Mouse (Mus musculus) neural tube, embryonic 11.5 days (tissue): Measurements from ENCODE around the gene Gm9922. TPM values are rescaled to one million over a fixed set of nuclear protein-coding genes. Genes with fewer than 3 reads are reported as not detected.

ENCODE experiments used
- ATAC-seq: fragments of 200-750 bp; cut with Nextera tagmentation; 2 replicates; pipeline ENCODE4 v1.8.0; 2017; ENCODE audit warnings: moderate number of reproducible peaks, mild to moderate bottlenecking, moderate TSS enrichment, moderate library complexity; ENCODE audit not compliant: insufficient read depth, low FRiP score, low TSS enrichment
- DNase-seq: peaks from one replicate; pipeline ENCODE4 v3.0.0-alpha.2; 2015; ENCODE audit warnings: low spot score
- H3K27ac ChIP-seq: fragments of 300-500 bp; sonication (generic); 2 replicates; pipeline ENCODE4 v1.5.1; 2014; ENCODE audit warnings: low read depth, mild to moderate bottlenecking, low read length
- H3K27me3 ChIP-seq: fragments of 300-500 bp; sonication (generic); 2 replicates; pipeline ENCODE4 v1.6.1; 2014; ENCODE audit warnings: mild to moderate bottlenecking, low read length, mixed read lengths; ENCODE audit not compliant: control insufficient read depth, insufficient read depth
- H3K36me3 ChIP-seq: fragments of 300-500 bp; sonication (generic); 2 replicates; pipeline ENCODE4 v1.6.1; 2014; ENCODE audit warnings: mild to moderate bottlenecking, low read length, moderate library complexity, mixed read lengths; ENCODE audit not compliant: control insufficient read depth, insufficient read depth
- H3K4me1 ChIP-seq: fragments of 300-500 bp; sonication (generic); 2 replicates; pipeline ENCODE4 v1.6.1; 2014; ENCODE audit warnings: low read length, mixed read lengths; ENCODE audit not compliant: control insufficient read depth, insufficient read depth
- H3K4me2 ChIP-seq: fragments of 300-500 bp; sonication (generic); 2 replicates; pipeline ENCODE4 v1.6.1; 2014; ENCODE audit warnings: low read depth, mild to moderate bottlenecking, moderate library complexity
- H3K4me3 ChIP-seq: fragments of 300-500 bp; sonication (generic); 2 replicates; pipeline ENCODE4 v1.5.1; 2014; ENCODE audit warnings: low read depth, low read length
- H3K9ac ChIP-seq: fragments of 300-500 bp; sonication (generic); 2 replicates; pipeline ENCODE4 v1.6.1; 2014; ENCODE audit warnings: mild to moderate bottlenecking, low read length
- H3K9me3 ChIP-seq: fragments of 300-500 bp; sonication (generic); 2 replicates; pipeline ENCODE4 v1.6.1; 2016; ENCODE audit warnings: low read length; ENCODE audit not compliant: control insufficient read depth
- WGBS: fragments of 180-500 bp; shearing (Covaris S2); extraction: QIAGEN DNeasy Blood & Tissue Kit; methylation state at CpG from one replicate; pipeline ENCODE4 v1.1.7; 2014; 5-methylcytosine and 5-hydroxymethylcytosine counted together
- polyA plus RNA-seq: library from polyadenylated mRNA; unstranded; fragments of >200 nt; fragmentation: Nextera tagmentation; extraction: Ambion mirVana; gene quantifications from 2 replicates; pipeline ENCODE4 v1.2.1, GENCODE M21; 2014

The Gm9922 gene
- polyA plus RNA-seq, 1 experiment from 2014 or later: not detected

DNA sequence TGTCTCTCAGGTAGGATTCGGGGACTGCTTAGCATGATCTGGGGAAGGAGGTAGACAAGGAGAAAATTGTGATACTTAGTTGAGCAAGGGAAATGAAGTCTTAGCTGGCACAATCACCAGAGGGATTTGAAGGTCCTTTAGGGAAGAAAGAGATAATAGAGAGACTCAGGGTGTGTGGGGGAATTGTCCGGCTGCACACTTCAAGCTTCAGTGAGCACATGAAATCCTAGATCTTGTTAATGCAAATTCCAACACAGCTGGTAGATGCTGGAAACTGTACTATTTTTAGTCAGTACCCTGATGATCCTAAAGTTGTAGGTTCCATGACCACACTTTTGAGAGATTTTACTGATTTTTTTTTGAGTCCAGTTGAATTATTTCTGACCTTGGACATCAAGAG lies 15.2 kb downstream of the Gm9922 start:
- Histone ChIP-seq H3K4me3 (no peak overlapping the region), H3K9me3 (no peaks in the 10 kb centered on the region), H3K27me3 (no peaks in the 10 kb centered on the region), H3K9ac (no peak overlapping the region), H3K36me3 (no peaks in the 10 kb centered on the region), H3K27ac (no peak overlapping the region), H3K4me2 (no peak overlapping the region), H3K4me1 (no peaks in the 10 kb centered on the region)
- DNase-seq (no peak), ATAC-seq (no peak)
- WGBS: 87% methylated on average over 2 of the region's 2 CpGs

DNA sequence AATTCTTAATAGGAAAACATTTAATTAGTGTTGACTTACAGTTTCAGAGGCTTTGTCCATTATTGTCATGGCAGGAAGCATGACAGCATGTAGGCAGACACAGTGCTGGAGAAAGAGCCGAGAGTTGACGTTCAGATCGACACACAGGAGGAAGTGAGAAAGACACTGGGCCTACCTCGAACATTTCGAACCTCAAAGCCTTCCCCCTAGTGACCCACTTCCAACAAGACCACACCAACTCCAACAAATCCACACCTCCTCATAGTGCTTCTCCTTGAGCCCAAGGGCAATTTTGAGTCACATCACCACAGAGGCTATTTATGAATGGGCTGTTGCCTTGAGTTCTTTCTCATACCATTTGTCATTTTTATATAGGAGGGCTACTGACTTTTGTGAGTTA lies 22.5 kb downstream of the Gm9922 start:
- WGBS: 94% methylated on average over 5 of the region's 5 CpGs
- Histone ChIP-seq H3K27me3 (no peaks in the 10 kb centered on the region), H3K4me3 (no peak overlapping the region)

DNA sequence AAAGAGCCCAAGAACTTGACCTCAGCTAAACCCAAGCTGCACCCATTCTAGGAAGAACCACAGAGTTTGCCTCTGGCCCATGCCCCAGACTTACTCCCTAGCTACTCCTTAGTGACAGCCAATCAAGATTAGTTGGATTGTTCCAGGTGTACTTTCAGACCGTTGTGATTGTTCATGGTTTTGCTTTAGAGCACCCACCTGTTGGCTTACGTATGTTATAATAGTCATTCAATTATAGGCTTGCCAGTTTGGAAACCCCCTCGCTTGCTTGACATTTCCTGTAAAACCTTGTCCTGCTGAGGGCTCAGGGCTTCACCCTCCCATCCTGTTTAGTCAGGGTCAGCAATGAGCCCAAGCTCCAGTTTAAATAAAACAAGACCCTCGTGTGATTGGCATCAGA lies 25.1 kb downstream of the Gm9922 start:
- Histone ChIP-seq H3K9me3 (no peaks in the 10 kb centered on the region), H3K36me3 (no peaks in the 10 kb centered on the region), H3K9ac (no peak overlapping the region), H3K4me2 (no peak overlapping the region), H3K4me1 (no peaks in the 10 kb centered on the region), H3K4me3 (no peak overlapping the region), H3K27me3 (no peaks in the 10 kb centered on the region), H3K27ac (no peak overlapping the region)
- ATAC-seq (no peak), DNase-seq (no peak)
- 85% methylated on average over 4 of the region's 4 CpGs for WGBS

More for the DNA sequence above, 22.5 kb downstream of the Gm9922 start:
- Histone ChIP-seq H3K27ac (no peak overlapping the region), H3K4me1 (no peaks in the 10 kb centered on the region), H3K9ac (no peak overlapping the region), H3K4me2 (no peak overlapping the region), H3K36me3 (no peaks in the 10 kb centered on the region), H3K9me3 (no peaks in the 10 kb centered on the region)
- DNase-seq (no peak), ATAC-seq (no peak)

DNA sequence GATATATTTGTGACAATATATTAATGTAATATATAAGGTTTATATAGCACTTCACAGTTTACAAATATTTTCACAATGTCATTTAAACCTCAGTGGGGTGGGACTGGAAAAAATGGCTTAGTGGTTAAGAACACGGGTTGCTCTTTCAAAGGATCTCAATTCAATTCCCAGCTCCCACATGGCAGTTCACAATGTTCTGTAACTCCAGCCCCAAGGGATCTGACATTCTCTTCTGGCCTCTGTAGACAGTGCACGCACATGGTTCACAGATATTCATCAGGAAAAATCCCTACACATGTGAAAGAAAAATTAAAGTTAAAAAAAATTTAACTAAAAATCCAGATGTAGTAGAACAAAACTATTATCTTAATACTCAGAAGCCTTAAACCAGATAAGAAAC lies 41.2 kb downstream of the Gm9922 start:
- Histone ChIP-seq H3K27ac (no peak overlapping the region), H3K4me2 (no peak overlapping the region), H3K27me3 (no peaks in the 10 kb centered on the region), H3K9me3 (no peaks in the 10 kb centered on the region), H3K36me3 (no peaks in the 10 kb centered on the region; the same call in 1 of the 2 replicates), H3K4me3 (no peak overlapping the region), H3K9ac (no peak overlapping the region), H3K4me1 (no peaks in the 10 kb centered on the region)
- 80% methylated on average over 2 of the region's 2 CpGs for WGBS
- DNase-seq (no peak), ATAC-seq (no peak)

DNA sequence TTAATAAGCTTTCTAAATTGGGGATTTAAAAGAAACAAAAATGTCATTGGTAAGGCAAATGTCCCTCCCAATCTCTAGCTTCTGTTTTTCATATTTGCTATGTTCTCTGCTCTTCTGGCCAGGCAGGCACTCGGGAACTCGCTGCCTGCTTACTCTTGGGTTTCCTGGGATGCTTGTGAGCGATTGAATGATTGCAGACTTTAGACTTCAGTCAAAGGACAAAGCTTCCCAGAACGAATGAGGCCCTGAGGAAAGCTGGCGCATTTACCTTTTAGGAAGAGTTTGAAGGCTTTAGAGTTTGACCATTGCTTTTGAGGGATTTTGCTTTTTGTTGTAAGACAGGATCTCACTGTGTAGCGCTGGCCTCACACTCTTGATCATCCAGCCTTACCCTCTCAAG lies 41.9 kb downstream of the Gm9922 start:
- DNase-seq (no peak), ATAC-seq (no peak)
- Histone ChIP-seq H3K4me2 (no peak overlapping the region), H3K27ac (no peak overlapping the region), H3K9me3 (no peaks in the 10 kb centered on the region), H3K4me3 (no peak overlapping the region), H3K27me3 (no peaks in the 10 kb centered on the region), H3K36me3 (no peaks in the 10 kb centered on the region; the same call in 1 of the 2 replicates), H3K9ac (no peak overlapping the region), H3K4me1 (no peaks in the 10 kb centered on the region)
- WGBS: 94% methylated on average over 6 of the region's 6 CpGs

Other genes with a start within 250 kb of the Gm9922 start
- gene Tbc1d4, start 120.6 kb downstream of the Gm9922 start, polyA plus RNA-seq: 6.2 and 6.4 TPM in 2 replicates
- 98.0 and 107 TPM in 2 replicates for gene Commd6, start 89.1 kb downstream of the Gm9922 start, polyA plus RNA-seq
- 172 and 175 TPM in 2 replicates for gene Uchl3, start 75.8 kb downstream of the Gm9922 start, polyA plus RNA-seq
- 2.8 and 3.2 TPM in 2 replicates for gene Lmo7, start 143 bp upstream of the Gm9922 start, polyA plus RNA-seq